Mouse (Mus musculus) hindbrain, embryonic 14.5 days (tissue): ENCODE data around the gene Ptcd1. TPM values are rescaled to one million over a fixed set of nuclear protein-coding genes. Genes with fewer than 3 reads are reported as not detected.

ENCODE experiments used
- ATAC-seq: fragments of 200-750 bp; cut with Nextera tagmentation; 2 replicates; pipeline ENCODE4 v1.8.0; 2017; ENCODE audit warnings: moderate number of reproducible peaks, mild to moderate bottlenecking, moderate TSS enrichment, moderate library complexity; ENCODE audit not compliant: low FRiP score
- DNase-seq: peaks from one replicate; pipeline ENCODE4 v3.0.0-alpha.2; 2015; ENCODE audit warnings: low spot score
- H3K27ac ChIP-seq: fragments of 300-500 bp; sonication (generic); 2 replicates; pipeline ENCODE4 v1.5.1; 2014; ENCODE audit warnings: mild to moderate bottlenecking, moderate library complexity
- H3K27me3 ChIP-seq: fragments of 300-500 bp; sonication (generic); 2 replicates; pipeline ENCODE4 v1.6.1; 2014; ENCODE audit warnings: mild to moderate bottlenecking, low read length, mixed read lengths; ENCODE audit not compliant: control insufficient read depth, insufficient read depth
- H3K36me3 ChIP-seq: fragments of 300-500 bp; sonication (generic); replicated peaks from 2 replicates; pipeline ENCODE4 v1.6.1; 2014; ENCODE audit not compliant: control insufficient read depth, insufficient read depth
- H3K4me1 ChIP-seq: fragments of 300-500 bp; sonication (generic); replicated peaks from 2 replicates; pipeline ENCODE4 v1.6.1; 2014; ENCODE audit warnings: antibody characterized with exemption, low read length, mixed read lengths; ENCODE audit not compliant: control insufficient read depth, insufficient read depth
- H3K4me2 ChIP-seq: fragments of 300-500 bp; sonication (generic); replicated peaks from 2 replicates; pipeline ENCODE4 v1.6.1; 2014; ENCODE audit warnings: mild to moderate bottlenecking, moderate library complexity
- H3K4me3 ChIP-seq: fragments of 300-500 bp; sonication (generic); replicated peaks from 2 replicates; pipeline ENCODE4 v1.5.1; 2014; ENCODE audit warnings: mild to moderate bottlenecking, low read length
- H3K9ac ChIP-seq: fragments of 300-500 bp; sonication (generic); 2 replicates; pipeline ENCODE4 v1.6.1; 2014
- H3K9me3 ChIP-seq: fragments of 300-500 bp; sonication (generic); 2 replicates; pipeline ENCODE4 v1.6.1; 2016; ENCODE audit warnings: low read length; ENCODE audit not compliant: control insufficient read depth
- WGBS: fragments of 180-500 bp; shearing (Covaris S2); extraction: QIAGEN DNeasy Blood & Tissue Kit; methylation state at CpG from one replicate; pipeline ENCODE4 v1.1.7; 2014; 5-methylcytosine and 5-hydroxymethylcytosine counted together
- polyA plus RNA-seq: library from polyadenylated mRNA; unstranded; fragments of >200 nt; fragmentation: Nextera tagmentation; extraction: Ambion mirVana; gene quantifications from 2 replicates; pipeline ENCODE4 v1.2.1, GENCODE M21; 2014

The Ptcd1 gene
- polyA plus RNA-seq, 1 experiment from 2014 or later: 17.5 TPM

DNA sequence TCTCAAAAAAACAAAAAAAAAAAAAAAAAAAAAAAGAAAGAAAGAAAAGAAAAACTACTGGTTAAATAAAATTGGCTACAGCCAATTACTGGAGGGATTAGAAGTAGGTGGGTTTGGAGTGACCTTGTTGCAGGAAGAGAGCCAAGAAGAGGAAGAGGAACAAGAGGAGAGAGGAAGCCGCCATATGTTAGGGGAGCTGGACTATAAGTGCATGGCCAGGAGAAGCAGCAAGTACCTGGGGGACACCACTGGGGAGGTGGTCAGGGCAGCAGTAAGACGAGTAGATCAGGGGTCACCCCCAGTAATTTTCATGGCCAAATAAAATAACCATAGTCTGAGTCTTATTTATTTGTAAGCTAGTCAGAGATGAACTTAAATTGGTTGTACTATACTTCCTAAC is 18.3 kb upstream of the Ptcd1 start:
- no peak overlapping the region for H3K27ac ChIP-seq
- 96% methylated on average over 2 of the region's 2 CpGs for WGBS
- ATAC-seq (no peak), DNase-seq (no peak)
- no peak overlapping the region for H3K4me3 ChIP-seq
- no peak overlapping the region for H3K4me2 ChIP-seq
- peaks cover 79% of the 10 kb centered on the region for H3K36me3 ChIP-seq
- H3K9me3 ChIP-seq: no peaks in the 10 kb centered on the region
- no peaks in the 10 kb centered on the region for H3K27me3 ChIP-seq
- peaks cover 9% of the 10 kb centered on the region for H3K4me1 ChIP-seq
- no peak overlapping the region for H3K9ac ChIP-seq

DNA sequence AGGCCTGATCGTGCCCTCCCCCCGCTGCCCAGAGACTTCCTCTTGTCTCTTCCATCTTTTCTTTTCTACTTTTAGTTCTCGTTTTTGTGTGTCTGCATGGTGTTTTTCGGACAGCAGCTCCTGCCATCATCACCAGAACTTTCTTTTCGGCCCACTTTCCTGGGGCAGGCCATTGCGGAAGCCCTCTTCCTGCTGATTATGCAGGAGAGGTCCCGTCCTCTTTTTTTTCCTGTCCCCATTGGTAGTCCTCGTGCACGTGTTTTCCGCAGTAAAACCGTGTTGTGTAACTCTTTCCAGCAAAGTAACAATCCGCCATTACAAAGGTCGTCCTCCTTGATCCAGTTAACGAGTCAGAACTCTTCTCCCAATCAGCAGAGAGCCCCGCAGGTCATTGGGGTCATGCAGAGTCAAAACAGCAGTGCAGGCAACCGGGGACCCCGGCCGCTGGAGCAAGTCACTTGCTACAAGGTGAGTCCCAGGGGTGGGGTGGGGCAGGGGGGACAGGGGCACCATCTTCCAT is 11.6 kb upstream of the Ptcd1 start:
- Histone ChIP-seq H3K4me3 (no peak overlapping the region), H3K27me3 (no peaks in the 10 kb centered on the region), H3K9ac (no peak overlapping the region), H3K9me3 (no peaks in the 10 kb centered on the region), H3K4me2 (no peak overlapping the region), H3K4me1 (no peaks in the 10 kb centered on the region), H3K36me3 (peaks cover 98% of the 10 kb centered on the region), H3K27ac (no peak overlapping the region)
- 88% methylated on average over 18 of the region's 18 CpGs for WGBS
- ATAC-seq (no peak), DNase-seq (no peak)

DNA sequence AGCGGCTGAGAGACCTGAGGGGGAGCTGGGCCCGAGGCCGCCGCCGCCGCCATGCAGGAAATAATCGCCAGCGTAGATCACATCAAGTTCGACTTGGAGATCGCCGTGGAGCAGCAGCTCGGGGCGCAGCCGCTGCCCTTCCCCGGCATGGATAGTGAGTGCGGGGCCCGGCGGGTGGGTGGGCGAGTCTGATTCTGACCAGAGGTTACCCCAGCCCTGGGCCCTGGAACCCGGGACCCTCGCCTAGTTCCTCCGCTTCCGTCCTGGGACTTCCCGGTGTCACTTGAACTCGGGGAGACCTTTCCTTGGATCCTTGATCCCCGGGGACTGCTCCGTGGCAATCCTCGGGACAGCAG is 376 bp upstream of the Ptcd1 start:
- Histone ChIP-seq H3K9ac (peak overlapping the region; percentile 85), H3K4me2 (peak overlapping the region; percentile 63), H3K27ac (peak overlapping the region; percentile 68; the same call in 1 of the 2 replicates), H3K9me3 (no peaks in the 10 kb centered on the region), H3K36me3 (peaks cover 50% of the 10 kb centered on the region), H3K4me3 (peak overlapping the region; percentile 74), H3K27me3 (no peaks in the 10 kb centered on the region), H3K4me1 (peaks cover 21% of the 10 kb centered on the region)
- ATAC-seq (peak; percentile 62), DNase-seq (no peak)
- 1% methylated on average over 28 of the region's 28 CpGs for WGBS

DNA sequence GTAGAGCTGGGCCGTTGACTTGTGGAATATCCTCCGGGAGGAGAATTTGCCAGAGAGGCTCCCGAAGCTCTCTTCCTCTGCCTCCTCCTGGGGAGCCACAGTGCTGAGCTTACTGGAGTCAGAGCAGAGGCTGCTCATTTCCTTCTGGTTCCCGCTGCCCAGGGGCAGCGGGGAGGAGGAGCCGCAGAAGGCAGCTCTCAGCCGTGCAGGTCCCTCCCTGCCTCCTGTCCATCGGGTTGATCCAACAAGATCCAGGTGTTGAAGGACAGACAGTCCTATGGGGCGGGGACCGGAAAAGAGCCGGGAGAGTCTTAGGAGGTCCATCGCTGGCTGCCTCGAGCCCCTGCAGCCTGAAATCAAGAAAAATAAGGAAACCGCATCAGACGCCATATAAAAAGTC is 1.7 kb downstream of the Ptcd1 start:
- WGBS: 88% methylated on average over 15 of the region's 15 CpGs
- Histone ChIP-seq H3K27me3 (no peaks in the 10 kb centered on the region), H3K27ac (no peak overlapping the region), H3K4me1 (peaks cover 21% of the 10 kb centered on the region), H3K9ac (no peak overlapping the region), H3K9me3 (no peaks in the 10 kb centered on the region), H3K4me2 (no peak overlapping the region), H3K36me3 (peaks cover 49% of the 10 kb centered on the region), H3K4me3 (no peak overlapping the region)
- ATAC-seq: no peak
- no peak for DNase-seq

DNA sequence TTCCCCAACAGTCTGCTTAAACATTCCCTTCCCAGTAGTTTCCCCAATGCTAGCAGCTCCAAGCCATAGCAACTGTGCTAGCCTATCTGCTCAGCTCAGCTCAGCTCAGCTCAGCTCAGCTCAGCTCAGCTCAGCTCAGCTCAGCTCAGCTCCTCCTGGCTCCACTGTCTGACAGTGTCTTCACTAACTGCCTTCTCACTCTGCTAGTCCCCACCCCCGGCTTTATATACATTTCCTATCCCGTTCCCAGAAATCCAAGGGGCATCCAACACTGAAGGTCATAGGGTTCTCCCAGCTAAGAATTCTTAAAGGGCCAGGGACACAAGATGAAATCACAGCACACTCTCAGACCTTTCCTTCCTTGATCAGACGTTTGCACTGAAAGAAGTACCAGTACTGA is 2.2 kb downstream of the Ptcd1 start:
- H3K4me2 ChIP-seq: no peak overlapping the region
- no peak for ATAC-seq
- H3K4me3 ChIP-seq: no peak overlapping the region
- H3K27ac ChIP-seq: no peak overlapping the region
- H3K9ac ChIP-seq: no peak overlapping the region
- peaks cover 51% of the 10 kb centered on the region for H3K36me3 ChIP-seq
- no peaks in the 10 kb centered on the region for H3K9me3 ChIP-seq
- WGBS: 75% methylated on average over 3 of the region's 3 CpGs
- no peaks in the 10 kb centered on the region for H3K27me3 ChIP-seq
- no peak for DNase-seq
- peaks cover 21% of the 10 kb centered on the region for H3K4me1 ChIP-seq

DNA sequence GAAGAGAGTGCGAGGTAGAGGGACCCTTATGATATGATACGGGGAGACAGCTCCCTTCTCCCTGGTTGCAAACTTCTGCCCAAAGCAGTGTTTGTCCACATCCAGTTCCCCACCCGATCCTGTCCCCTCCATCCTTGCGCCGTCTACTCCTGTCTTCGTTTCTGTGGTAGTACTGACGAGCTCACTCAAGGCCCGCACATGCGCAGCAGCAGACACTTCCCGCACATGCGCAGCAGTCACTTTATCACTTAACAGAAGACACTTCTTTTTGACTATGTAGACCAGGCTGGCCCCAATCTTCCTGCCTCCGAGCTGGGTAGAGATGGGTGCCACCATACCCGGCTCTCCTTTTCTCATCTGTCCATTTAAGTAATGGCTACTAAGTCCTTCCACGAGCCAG is 5.5 kb downstream of the Ptcd1 start:
- WGBS: 95% methylated on average over 14 of the region's 14 CpGs
- Histone ChIP-seq H3K27me3 (no peaks in the 10 kb centered on the region), H3K27ac (no peak overlapping the region), H3K9ac (no peak overlapping the region), H3K4me3 (no peak overlapping the region), H3K9me3 (no peaks in the 10 kb centered on the region), H3K4me2 (no peak overlapping the region), H3K4me1 (peaks cover 7% of the 10 kb centered on the region), H3K36me3 (peaks cover 82% of the 10 kb centered on the region)
- DNase-seq (no peak), ATAC-seq (no peak)

DNA sequence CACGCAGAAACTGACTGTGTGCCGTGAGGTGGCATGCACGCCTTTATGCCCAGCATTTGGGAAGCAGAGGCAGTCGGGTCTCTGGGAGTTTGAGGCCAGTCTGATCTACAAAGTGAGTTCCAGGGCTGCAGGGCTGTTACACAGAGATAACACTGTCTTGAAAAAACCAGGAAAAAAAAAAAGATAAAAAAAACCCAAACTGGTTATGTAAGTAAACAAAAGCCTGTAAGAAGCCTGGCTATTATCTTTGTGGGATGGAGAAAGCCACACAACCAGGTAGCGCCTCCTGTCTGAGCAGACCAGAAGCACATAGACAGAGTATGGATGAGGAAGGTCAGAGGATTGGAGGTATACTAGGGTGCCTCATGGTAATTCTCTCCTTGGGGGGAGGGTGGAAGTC is 14.2 kb downstream of the Ptcd1 start:
- H3K4me2 ChIP-seq: no peak overlapping the region
- no peaks in the 10 kb centered on the region for H3K27me3 ChIP-seq
- H3K9ac ChIP-seq: no peak overlapping the region
- no peaks in the 10 kb centered on the region for H3K9me3 ChIP-seq
- ATAC-seq (no peak), DNase-seq (no peak)
- no peak overlapping the region for H3K4me3 ChIP-seq
- no peaks in the 10 kb centered on the region for H3K4me1 ChIP-seq
- WGBS: 97% methylated on average over 5 of the region's 5 CpGs
- peaks cover 95% of the 10 kb centered on the region for H3K36me3 ChIP-seq
- no peak overlapping the region for H3K27ac ChIP-seq

GRCm38 (mm10) chr5:145149294-145149693 is 17.6 kb downstream of the Ptcd1 start:
- Histone ChIP-seq H3K4me1 (no peaks in the 10 kb centered on the region), H3K27ac (no peak overlapping the region), H3K4me3 (no peak overlapping the region), H3K4me2 (no peak overlapping the region), H3K36me3 (peaks cover 100% of the 10 kb centered on the region), H3K27me3 (no peaks in the 10 kb centered on the region), H3K9ac (no peak overlapping the region), H3K9me3 (no peaks in the 10 kb centered on the region)
- WGBS: 90% methylated on average over 6 of the region's 6 CpGs
- ATAC-seq: no peak
- no peak for DNase-seq

- Histone ChIP-seq H3K27me3 (no peaks in the 10 kb centered on the region), H3K9me3 (no peaks in the 10 kb centered on the region), H3K4me1 (no peaks in the 10 kb centered on the region), H3K9ac (no peak overlapping the region), H3K27ac (no peak overlapping the region), H3K4me2 (no peak overlapping the region), H3K4me3 (no peak overlapping the region), H3K36me3 (peaks cover 100% of the 10 kb centered on the region)
- 92% methylated on average over 5 of the region's 5 CpGs for WGBS
- DNase-seq (no peak), ATAC-seq (no peak)
Observed at GRCm38 (mm10) chr5:145147748-145148147, 19.2 kb downstream of the Ptcd1 start.

GRCm38 (mm10) chr5:145140611-145141010 is 26.3 kb downstream of the Ptcd1 start:
- DNase-seq: no peak
- H3K27ac ChIP-seq: peak overlapping the region; percentile 94
- peak overlapping the region; percentile 80 for H3K4me3 ChIP-seq
- peaks cover 28% of the 10 kb centered on the region for H3K4me1 ChIP-seq
- 2% methylated on average over 18 of the region's 18 CpGs for WGBS
- H3K9me3 ChIP-seq: no peaks in the 10 kb centered on the region
- H3K36me3 ChIP-seq: peaks cover 62% of the 10 kb centered on the region
- no peak for ATAC-seq
- peak overlapping the region; percentile 83 for H3K4me2 ChIP-seq
- peak overlapping the region; percentile 84 for H3K9ac ChIP-seq
- H3K27me3 ChIP-seq: no peaks in the 10 kb centered on the region
